Mouse (Mus musculus): ENCODE measurements at regions not wholly inside any gene's neighbourhood (a gene's known extent, or its start where the extent isn't known, plus 50 kb on each side); places are given as distances from the start of the nearest gene placed in this dataset.

DNA sequence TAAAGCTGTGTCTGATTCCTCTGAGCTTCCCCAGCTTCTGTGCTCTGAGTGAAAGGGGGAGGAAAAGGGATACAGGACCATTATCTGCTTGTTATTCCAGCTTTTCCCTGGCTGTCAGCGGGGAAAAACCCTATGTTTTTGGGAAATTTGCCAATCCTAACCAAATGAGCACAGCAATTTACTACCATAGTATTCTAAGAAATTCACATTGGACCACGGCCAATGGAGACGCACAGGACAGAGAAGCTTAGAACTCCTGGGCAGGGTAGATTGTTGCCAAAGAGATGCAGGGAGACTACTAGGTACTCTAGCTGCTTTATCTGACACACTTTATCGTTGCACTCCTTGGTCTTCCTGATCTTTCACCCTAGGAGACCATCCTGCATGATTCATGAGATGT lies 303.2 kb downstream of the Olfm3 start:
- DNase-seq (ENCODE audit: low spot score in 2 of 2) = no peak

DNA sequence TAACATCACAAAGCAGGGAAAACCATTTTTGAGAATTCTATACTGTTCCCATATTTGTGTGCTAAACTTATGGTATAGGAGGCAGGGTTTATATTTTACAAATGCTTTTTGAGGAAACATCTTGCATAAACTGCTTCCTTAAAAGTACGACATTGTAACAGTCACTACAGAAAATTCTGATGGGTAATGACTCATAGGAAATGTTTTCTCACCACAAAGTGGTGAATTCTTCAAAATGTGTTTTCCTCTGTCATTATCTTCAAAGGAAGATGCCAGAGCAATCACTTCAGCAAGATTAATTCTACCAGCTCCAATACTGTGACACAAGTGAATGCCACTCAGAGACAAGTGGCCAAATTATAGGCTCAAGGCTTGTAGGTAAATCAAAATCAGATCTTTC lies 308.0 kb downstream of the Olfm3 start:
- DNase-seq (ENCODE audit: low spot score in 2 of 2) = no peak

DNA sequence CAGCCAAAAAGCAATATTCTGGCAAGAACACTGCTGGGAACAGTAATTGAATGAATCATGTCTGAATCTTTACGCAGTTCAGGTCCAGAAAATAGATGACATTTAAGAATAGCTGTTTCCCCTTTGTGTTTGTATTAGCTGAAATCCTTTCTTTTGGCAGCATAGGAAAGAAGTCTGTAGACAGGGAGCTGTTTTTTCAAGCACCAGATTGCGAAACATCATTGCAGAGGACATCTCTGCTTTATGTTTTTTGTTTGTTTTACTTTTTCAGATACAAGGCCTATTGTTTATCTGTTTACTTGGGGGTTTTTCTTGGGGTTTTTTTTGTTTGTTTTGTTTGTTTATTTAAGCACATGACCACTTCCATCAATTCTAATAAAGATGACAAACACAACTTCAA lies 309.6 kb downstream of the Olfm3 start:
- no peak for DNase-seq (ENCODE audit: low spot score in 2 of 2)

- DNase-seq (ENCODE audit: low spot score in 2 of 2) = no peak
Measured at GRCm38 (mm10) chr3:115240497-115240896, 336.6 kb downstream of the Olfm3 start.

- DNase-seq (ENCODE audit: low spot score in 2 of 2) = peak in 1 of 2 experiments; percentile 2
Measured at GRCm38 (mm10) chr3:115252618-115253379, 348.9 kb downstream of the Olfm3 start.

- no peak for DNase-seq (ENCODE audit: low spot score in 2 of 2)
Measured at GRCm38 (mm10) chr3:115276207-115276606, 372.3 kb downstream of the Olfm3 start.

- no peak for DNase-seq (ENCODE audit: low spot score in 2 of 2)
Measured at GRCm38 (mm10) chr3:115281233-115281632, 377.4 kb downstream of the Olfm3 start.

DNA sequence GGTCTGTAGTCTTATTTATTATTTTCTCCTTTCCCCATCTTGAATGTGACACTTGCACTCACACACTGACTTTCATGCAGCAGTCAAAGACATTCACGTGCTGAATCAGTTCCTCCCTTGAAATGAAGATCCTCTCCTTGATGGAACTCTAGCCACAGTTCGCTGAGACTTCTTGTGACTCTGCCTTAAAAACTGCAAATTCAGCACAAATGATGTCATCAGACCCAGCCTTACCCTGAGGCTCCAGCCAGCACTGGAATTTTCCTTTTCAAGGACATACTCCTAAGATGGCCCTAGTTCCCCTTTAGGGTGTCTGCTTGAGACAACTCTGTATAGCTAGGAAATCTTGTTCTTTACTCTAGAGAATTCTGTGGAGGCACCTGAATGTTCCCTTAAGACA lies 380.6 kb downstream of the Olfm3 start:
- DNase-seq (ENCODE audit: low spot score in 2 of 2) = no peak
